ENCODE assay signal across 9 mouse cellular contexts in genomic region chr6:114343740-114344139, GRCm38 (mm10). TPM values are rescaled to one million over a fixed set of nuclear protein-coding genes. Genes with fewer than 3 reads are reported as not detected.
A peak's percentile ranks its signal among the peaks of the same experiment; 100 is the strongest.
DNase-seq lines count a peak whose midpoint lies in the region; ATAC-seq and TF ChIP-seq lines count a peak whose summit lies in the region.
"Had no signal": no experiment of that assay in that cellular context is flagged by ENCODE, and none has a peak within 500 bp of the region (broad histone marks: within the 10 kb centered on the region; RNA-seq: fewer than 3 reads in every experiment).

No protein-coding gene starts in this region.

- no peak overlapping the region for H3K27ac ChIP-seq in kidney, embryonic 15.5 days
- no peak overlapping the region for H3K27ac ChIP-seq in hindbrain, embryonic 15.5 days (replicated peaks)
- no peak overlapping the region for H3K27ac ChIP-seq in lung, postnatal 0 days (ENCODE audit: low read length)
- H3K27ac ChIP-seq: limb, embryonic 15.5 days had no signal

- 8% methylated on average over 3 of the region's 3 CpGs for WGBS in kidney, embryonic 15.5 days
- 16% methylated on average over 3 of the region's 3 CpGs for WGBS in hindbrain, embryonic 15.5 days
- 5% methylated on average over 3 of the region's 3 CpGs for WGBS in lung, postnatal 0 days

- TF ChIP-seq CTCF in Patski (IDR thresholded peaks at IDR 0.05) = peak; percentile 58
- peak; percentile 77 for TF ChIP-seq CTCF in lung, postnatal 0 days (IDR thresholded peaks at IDR 0.05)

- no peak overlapping the region for H3K4me2 ChIP-seq in kidney, embryonic 15.5 days
- H3K4me2 ChIP-seq in hindbrain, embryonic 15.5 days = no peak overlapping the region
- H3K4me2 ChIP-seq in lung, postnatal 0 days (replicated peaks; ENCODE audit: low read depth, low read length) = no peak overlapping the region
- H3K4me2 ChIP-seq: limb, embryonic 15.5 days had no signal

- no peak for ATAC-seq in kidney, embryonic 15.5 days (replicated peaks; ENCODE audit: low FRiP score)
- no peak for ATAC-seq in Patski
- peak; percentile 59; the same call in 1 of the 2 replicates for ATAC-seq in hindbrain, embryonic 15.5 days (ENCODE audit: low FRiP score, low read depth)
- ATAC-seq in lung, postnatal 0 days = no peak
- ATAC-seq in erythroid progenitor cell, adult 5-6 weeks (replicated peaks; ENCODE audit: low FRiP score, poor library complexity, severe bottlenecking) = no peak

- POLR2A ChIA-PET in Patski (lab: Charles Lee) = no interaction called here

- H3K27me3 ChIP-seq in kidney, embryonic 15.5 days = peaks cover 14% of the 10 kb centered on the region
- peaks cover 23% of the 10 kb centered on the region for H3K27me3 ChIP-seq in Patski
- H3K27me3 ChIP-seq in hindbrain, embryonic 15.5 days = no peaks in the 10 kb centered on the region
- no peaks in the 10 kb centered on the region for H3K27me3 ChIP-seq in lung, postnatal 0 days (replicated peaks; ENCODE audit: insufficient read depth, low read length)

- H3K4me1 ChIP-seq in kidney, embryonic 15.5 days = peaks cover 10% of the 10 kb centered on the region
- H3K4me1 ChIP-seq in hindbrain, embryonic 15.5 days (replicated peaks) = peaks cover 11% of the 10 kb centered on the region; the same call in 1 of the 2 replicates
- H3K4me1 ChIP-seq in lung, postnatal 0 days (ENCODE audit: insufficient read depth, low read depth, low read length) = no peaks in the 10 kb centered on the region
- H3K4me1 ChIP-seq: limb, embryonic 15.5 days had no signal

- no peak overlapping the region for H3K4me3 ChIP-seq in kidney, embryonic 15.5 days (replicated peaks)
- no peak overlapping the region for H3K4me3 ChIP-seq in hindbrain, embryonic 15.5 days
- H3K4me3 ChIP-seq in lung, postnatal 0 days (ENCODE audit: low read depth, low read length) = no peak overlapping the region
- H3K4me3 ChIP-seq: limb, embryonic 15.5 days had no signal

- H3K36me3 ChIP-seq in kidney, embryonic 15.5 days = no peaks in the 10 kb centered on the region
- H3K36me3 ChIP-seq in hindbrain, embryonic 15.5 days = no peaks in the 10 kb centered on the region
- no peaks in the 10 kb centered on the region for H3K36me3 ChIP-seq in lung, postnatal 0 days (ENCODE audit: insufficient read depth, low read length)
- H3K36me3 ChIP-seq: limb, embryonic 15.5 days had no signal

- CTCF ChIA-PET in Patski (lab: Charles Lee) = interaction anchor here (0.7 to 1.1 kb wide), 2 partner anchors 10 to 23 kb away, joined by 3 to 4 read pairs; no protein-coding TSS in a partner anchor

- H3K9ac ChIP-seq in kidney, embryonic 15.5 days = no peak overlapping the region
- no peak overlapping the region for H3K9ac ChIP-seq in hindbrain, embryonic 15.5 days
- no peak overlapping the region for H3K9ac ChIP-seq in lung, postnatal 0 days (replicated peaks; ENCODE audit: low read depth)
- H3K9ac ChIP-seq: limb, embryonic 15.5 days had no signal

- in situ Hi-C loops in Patski (cut with MboI; ENCODE audit: low pct_unique_long_range_greater_than_20kb) = loop anchor here (5.0 to 10.0 kb wide), 2 partner anchors 256 to 351 kb away; no protein-coding TSS in a partner anchor

- TF ChIP-seq EP300 in lung, postnatal 0 days (IDR thresholded peaks at IDR 0.05) = no peak

- DNase-seq in kidney, adult 18-20 months = peak; percentile 18
- DNase-seq in Patski (ENCODE audit: low read depth, low spot score) = no peak
- peak; percentile 52 to 73 for DNase-seq in cerebellum, postnatal 25 days
- peak; percentile 32 for DNase-seq in lung, postnatal 0 days (ENCODE audit: low spot score)
- peak; percentile 74 to 82 for DNase-seq in right cerebral cortex, postnatal 10 days (ENCODE audit: low spot score in 2 of 2)

- H3K9me3 ChIP-seq in kidney, embryonic 15.5 days (replicated peaks) = no peaks in the 10 kb centered on the region
- H3K9me3 ChIP-seq in hindbrain, embryonic 15.5 days = no peaks in the 10 kb centered on the region
- no peaks in the 10 kb centered on the region for H3K9me3 ChIP-seq in lung, postnatal 0 days (ENCODE audit: low read length)
- H3K9me3 ChIP-seq: limb, embryonic 15.5 days had no signal

RNA-seq across cellular contexts. Expression of gene Hrh1, which starts 54.0 kb away (rescaled TPM):
- 0.21 and 0.28 TPM in 2 replicates for polyA plus RNA-seq in kidney, embryonic 15.5 days (2015; fragmentation: Nextera tagmentation; extraction: Ambion mirVana)
- not detected for polyA plus RNA-seq in Patski (2021)
- 1.0 and 1.4 TPM in 2 replicates for polyA plus RNA-seq in hindbrain, embryonic 15.5 days (2015; fragmentation: Nextera tagmentation; extraction: Ambion mirVana)
- polyA plus RNA-seq in lung, postnatal 0 days (2015; fragmentation: Nextera tagmentation; extraction: Ambion mirVana) = 0.05 and 0.19 TPM in 2 replicates
- not detected in 2 replicates for total RNA-seq in erythroid progenitor cell, adult 5-6 weeks (2015; ENCODE audit: low replicate concordance)
- total RNA-seq in erythroid progenitor cell, adult 5-6 weeks (2017; ENCODE audit: low replicate concordance) = not detected in 2 replicates
